Mouse (Mus musculus): ENCODE data around the gene Zbtb32. TPM values are rescaled to one million over a fixed set of nuclear protein-coding genes. Genes with fewer than 3 reads are reported as not detected.

The Zbtb32 gene
- total RNA-seq, 2 experiments from 2014 or later: 0.18 to 0.27 TPM

DNA sequence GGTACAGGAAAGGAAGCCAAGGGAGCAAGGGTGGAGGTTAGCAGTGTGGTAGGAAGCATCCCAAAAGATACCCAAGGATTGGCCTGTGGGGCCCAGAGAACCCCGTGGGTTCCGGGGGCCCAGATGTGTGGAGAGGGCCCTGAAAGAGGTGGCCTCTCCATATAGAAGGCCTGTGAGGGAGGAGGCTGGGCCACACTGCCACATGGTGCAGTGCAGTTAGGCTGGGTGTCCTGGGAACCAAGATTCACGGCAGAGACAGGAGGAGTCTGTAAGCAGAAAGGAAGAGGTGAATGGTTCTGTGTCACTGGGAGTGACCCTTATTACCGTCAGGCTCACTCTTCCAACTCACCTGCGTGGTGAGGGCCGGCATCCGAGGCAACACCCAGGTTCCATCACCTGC is 58.1 kb downstream of the Zbtb32 start:
- no peak for DNase-seq

Small RNA genes lying within 50 kb of the gene (microRNA-seq; reads per million reads assigned to microRNA genes)
- gene Gm38670 (not detected), gene Mir3569 (1.8 reads per million)

Other genes starting within 250 kb of the Zbtb32 start
- gene Lrfn3, start 236.1 kb downstream of the Zbtb32 start, total RNA-seq (2021): 10 to 100 TPM; 13.2 to 15.1 TPM
- gene Tyrobp, start 185.1 kb downstream of the Zbtb32 start, total RNA-seq (2021): 10 to 100 TPM; 25.8 to 29.1 TPM
- 1 to 10 TPM; 3.7 to 4.9 TPM for gene Hcst, start 179.1 kb downstream of the Zbtb32 start, total RNA-seq (2021)
- gene Nfkbid, start 177.2 kb downstream of the Zbtb32 start, total RNA-seq (2021): 1 to 10 TPM; 2.3 to 2.4 TPM
- gene Aplp1, start 153.4 kb downstream of the Zbtb32 start, total RNA-seq (2021): 10 to 100 TPM; 26.1 to 34.3 TPM
- gene Kirrel2, start 141.2 kb downstream of the Zbtb32 start, total RNA-seq (2021): not detected
- gene Nphs1, start 140.6 kb downstream of the Zbtb32 start, total RNA-seq (2021): not detected
- 10 to 100 TPM; 26.0 to 56.1 TPM for gene Prodh2, start 105.3 kb downstream of the Zbtb32 start, total RNA-seq (2021)
- gene Arhgap33, start 63.8 kb downstream of the Zbtb32 start, total RNA-seq (2021): 10 to 100 TPM in 1 of 2 experiments, 1 to 10 TPM in 1; 5.0 to 11.7 TPM
- 10 to 100 TPM; 25.5 to 68.9 TPM for gene Hspb6, start 46.7 kb downstream of the Zbtb32 start, total RNA-seq (2021)
- 10 to 100 TPM in 1 of 2 experiments, 1 to 10 TPM in 1; 5.3 to 10.1 TPM for gene Proser3, start 46.6 kb downstream of the Zbtb32 start, total RNA-seq (2021)
- gene Lin37, start 39.1 kb downstream of the Zbtb32 start, total RNA-seq (2021): 10 to 100 TPM; 34.4 to 40.5 TPM
- 10 to 100 TPM; 61.4 to 71.1 TPM for gene U2af1l4, start 35.6 kb downstream of the Zbtb32 start, total RNA-seq (2021)
- 1 to 10 TPM; 2.4 to 7.1 TPM for gene Gm49396, start 35.6 kb downstream of the Zbtb32 start, total RNA-seq (2021)
- 100 to 1,000 TPM; 119 to 128 TPM for gene Psenen, start 35.3 kb downstream of the Zbtb32 start, total RNA-seq (2021)
- 1 to 10 TPM; 2.6 to 4.7 TPM for gene Igflr1, start 33.5 kb downstream of the Zbtb32 start, total RNA-seq (2021)
- gene Kmt2b, start 10.2 kb downstream of the Zbtb32 start, total RNA-seq (2021): 10 to 100 TPM; 34.9 to 48.7 TPM
- under 1 TPM; 0.33 to 0.48 TPM for gene Upk1a, start 13.9 kb upstream of the Zbtb32 start, total RNA-seq (2021)
- gene Cox6b1, start 27.2 kb upstream of the Zbtb32 start, total RNA-seq (2021): 1,000 to 10,000 TPM; 3,012 to 3,285 TPM
- gene Etv2, start 36.9 kb upstream of the Zbtb32 start, total RNA-seq (2021): not detected
- gene Rbm42, start 51.4 kb upstream of the Zbtb32 start, total RNA-seq (2021): 10 to 100 TPM; 64.5 to 72.9 TPM
- 10 to 100 TPM; 10.5 to 12.4 TPM for gene Haus5, start 66.1 kb upstream of the Zbtb32 start, total RNA-seq (2021)
- not detected for gene Pmis2, start 72.7 kb upstream of the Zbtb32 start, total RNA-seq (2021)
- 1 to 10 TPM in 1 of 2 experiments, not detected in 1; 2.6 TPM for gene 2200002J24Rik, start 100.0 kb upstream of the Zbtb32 start, total RNA-seq (2021)
- 1 to 10 TPM; 2.3 to 3.1 TPM for gene Atp4a, start 113.3 kb upstream of the Zbtb32 start, total RNA-seq (2021)
- 100 to 1,000 TPM; 246 to 247 TPM for gene Tmem147, start 130.6 kb upstream of the Zbtb32 start, total RNA-seq (2021)
- gene Gapdhs, start 144.8 kb upstream of the Zbtb32 start, total RNA-seq (2021): not detected
- gene Sbsn, start 152.6 kb upstream of the Zbtb32 start, total RNA-seq (2021): 10 to 100 TPM; 25.4 to 34.6 TPM
- gene Dmkn, start 164.8 kb upstream of the Zbtb32 start, total RNA-seq (2021): 1 to 10 TPM; 2.6 to 3.9 TPM
- 1 to 10 TPM; 1.5 to 1.6 TPM for gene Krtdap, start 189.0 kb upstream of the Zbtb32 start, total RNA-seq (2021)
- gene Ffar2, start 224.9 kb upstream of the Zbtb32 start, total RNA-seq (2021): 1 to 10 TPM in 1 of 2 experiments, under 1 TPM in 1; 0.94 to 1.7 TPM